Mouse (Mus musculus) bone marrow macrophage, adult 2 months (primary cell): Measurements from ENCODE around the gene Catsperg1. TPM values are rescaled to one million over a fixed set of nuclear protein-coding genes. Genes with fewer than 3 reads are reported as not detected.

ENCODE experiments used
- H3K27ac ChIP-seq: 2 replicates; pipeline ENCODE4 v1.5.1; 2012; ENCODE audit warnings: low read depth, low read length; ENCODE audit not compliant: insufficient read depth
- H3K4me1 ChIP-seq: 2 replicates; pipeline ENCODE4 v1.6.1; 2012; ENCODE audit warnings: low read length; ENCODE audit not compliant: control insufficient read depth, insufficient read depth
- H3K4me3 ChIP-seq: 2 replicates; pipeline ENCODE4 v1.5.1; 2012; ENCODE audit warnings: mild to moderate bottlenecking, low read length, moderate library complexity; ENCODE audit not compliant: insufficient read depth
- CTCF ChIP-seq: IDR thresholded peaks from 2 replicates; pipeline ENCODE4 v1.5.1; 2012; ENCODE audit warnings: low read depth, mild to moderate bottlenecking, low read length, moderate library complexity
- POLR2A ChIP-seq: IDR thresholded peaks from 2 replicates; pipeline ENCODE4 v1.6.1; 2012; ENCODE audit warnings: mild to moderate bottlenecking, low read depth, low read length, borderline replicate concordance
- polyA plus RNA-seq: library from polyadenylated mRNA; stranded (reverse); fragments of >200 nt; gene quantifications from 2 replicates; pipeline ENCODE4 v1.2.4, GENCODE M21; 2012; ENCODE audit not compliant: missing spikeins, insufficient read depth, insufficient read length

Catsperg1 gene
- polyA plus RNA-seq, 1 experiment = 4.0 TPM

- H3K4me3 ChIP-seq = no peak overlapping the region
- peaks cover 3% of the 10 kb centered on the region; the same call in 1 of the 2 replicates for H3K4me1 ChIP-seq
- H3K27ac ChIP-seq = no peak overlapping the region
- TF ChIP-seq POLR2A (no peak), CTCF (no peak)
Observed at GRCm38 (mm10) chr7:29172390-29173016, 41.3 kb downstream of the Catsperg1 start.

- no peak overlapping the region for H3K27ac ChIP-seq
- TF ChIP-seq CTCF (no peak), POLR2A (no peak)
- H3K4me1 ChIP-seq = peaks cover 3% of the 10 kb centered on the region; the same call in 1 of the 2 replicates
- peak overlapping the region; percentile 72 for H3K4me3 ChIP-seq
Observed at GRCm38 (mm10) chr7:29171562-29172097, 42.2 kb downstream of the Catsperg1 start.

GRCm38 (mm10) chr7:29170755-29171561 is 42.9 kb downstream of the Catsperg1 start:
- H3K4me1 ChIP-seq = peaks cover 3% of the 10 kb centered on the region; the same call in 1 of the 2 replicates
- peak overlapping the region; percentile 72 for H3K4me3 ChIP-seq
- 0 out of 2 replicates have a peak overlapping the region, but pooled peaks have one; percentile 7 for H3K27ac ChIP-seq
- TF ChIP-seq POLR2A (no peak), CTCF (no peak)

- TF ChIP-seq POLR2A (no peak), CTCF (no peak)
- peak within 1 kb of the TSS; percentile 72 for H3K4me3 ChIP-seq
- H3K4me1 ChIP-seq = peaks cover 3% of the 10 kb centered on the region; the same call in 1 of the 2 replicates
- H3K27ac ChIP-seq = peak within 1 kb of the TSS; percentile 62
Observed at GRCm38 (mm10) chr7:29170066-29170754, 43.6 kb downstream of the Catsperg1 start, which contains the start of the genes Ggn and Spred3. Gene Ggn (plus strand): TSS chr7:29170210. Gene Spred3 (minus strand): TSS chr7:29170411.

GRCm38 (mm10) chr7:29169231-29170065 is 44.4 kb downstream of the Catsperg1 start:
- Histone ChIP-seq H3K27ac (peak overlapping the region; percentile 62; the same call in 1 of the 2 replicates), H3K4me3 (peak overlapping the region; percentile 72), H3K4me1 (peaks cover 3% of the 10 kb centered on the region; the same call in 1 of the 2 replicates)
- TF ChIP-seq POLR2A = no peak
- TF ChIP-seq CTCF = no peak

- Histone ChIP-seq H3K4me3 (peak overlapping the region; percentile 72), H3K27ac (no peak overlapping the region), H3K4me1 (peaks cover 3% of the 10 kb centered on the region; the same call in 1 of the 2 replicates)
- no peak for TF ChIP-seq CTCF
Observed at GRCm38 (mm10) chr7:29168791-29169230, 45.0 kb downstream of the Catsperg1 start.

- no peak for TF ChIP-seq POLR2A
- no peak for TF ChIP-seq CTCF
- H3K4me3 ChIP-seq = no peak overlapping the region
- no peak overlapping the region for H3K27ac ChIP-seq
- H3K4me1 ChIP-seq = peaks cover 4% of the 10 kb centered on the region; the same call in 1 of the 2 replicates
Observed at GRCm38 (mm10) chr7:29168121-29168695, 45.6 kb downstream of the Catsperg1 start.

GRCm38 (mm10) chr7:29167656-29168055 is 46.2 kb downstream of the Catsperg1 start:
- no peak overlapping the region for H3K27ac ChIP-seq
- peaks cover 8% of the 10 kb centered on the region; the same call in 1 of the 2 replicates for H3K4me1 ChIP-seq
- TF ChIP-seq CTCF = no peak
- no peak for TF ChIP-seq POLR2A
- no peak overlapping the region for H3K4me3 ChIP-seq
